Mouse (Mus musculus): ENCODE data around the gene Coro1b. TPM values are rescaled to one million over a fixed set of nuclear protein-coding genes. Genes with fewer than 3 reads are reported as not detected.

Gene Coro1b
- polyA plus RNA-seq, 1 experiment from 2014 or later: 127 TPM

Other genes starting within 250 kb of the Coro1b start
- 12.7 and 14.6 TPM in 2 replicates for gene Tcirg1, start 241.5 kb upstream of the Coro1b start, polyA plus RNA-seq (2015; fragmentation: Nextera tagmentation; extraction: Ambion mirVana)
- 246 and 258 TPM in 2 replicates for gene Ndufs8, start 235.8 kb upstream of the Coro1b start, polyA plus RNA-seq (2015; fragmentation: Nextera tagmentation; extraction: Ambion mirVana)
- gene Aldh3b1, start 218.8 kb upstream of the Coro1b start, polyA plus RNA-seq (2015; fragmentation: Nextera tagmentation; extraction: Ambion mirVana): 1.9 TPM in 2 replicates
- 11.7 and 11.8 TPM in 2 replicates for gene Unc93b1, start 213.4 kb upstream of the Coro1b start, polyA plus RNA-seq (2015; fragmentation: Nextera tagmentation; extraction: Ambion mirVana)
- gene Aldh3b3, start 190.0 kb upstream of the Coro1b start, polyA plus RNA-seq (2015; fragmentation: Nextera tagmentation; extraction: Ambion mirVana): not detected in 2 replicates
- 0.43 and 0.67 TPM in 2 replicates for gene Aldh3b2, start 176.3 kb upstream of the Coro1b start, polyA plus RNA-seq (2015; fragmentation: Nextera tagmentation; extraction: Ambion mirVana)
- 1.7 and 2.2 TPM in 2 replicates for gene Acy3, start 162.0 kb upstream of the Coro1b start, polyA plus RNA-seq (2015; fragmentation: Nextera tagmentation; extraction: Ambion mirVana)
- not detected in 2 replicates for gene Tbx10, start 155.9 kb upstream of the Coro1b start, polyA plus RNA-seq (2015; fragmentation: Nextera tagmentation; extraction: Ambion mirVana)
- 30.6 and 33.4 TPM in 2 replicates for gene Nudt8, start 148.0 kb upstream of the Coro1b start, polyA plus RNA-seq (2015; fragmentation: Nextera tagmentation; extraction: Ambion mirVana)
- gene Gm49405, start 148.0 kb upstream of the Coro1b start, polyA plus RNA-seq (2015; fragmentation: Nextera tagmentation; extraction: Ambion mirVana): 6.5 and 8.3 TPM in 2 replicates
- gene Doc2g, start 145.3 kb upstream of the Coro1b start, polyA plus RNA-seq (2015; fragmentation: Nextera tagmentation; extraction: Ambion mirVana): 8.4 and 12.1 TPM in 2 replicates
- 229 and 239 TPM in 2 replicates for gene Ndufv1, start 135.8 kb upstream of the Coro1b start, polyA plus RNA-seq (2015; fragmentation: Nextera tagmentation; extraction: Ambion mirVana)
- gene Gstp1, start 110.6 kb upstream of the Coro1b start, polyA plus RNA-seq (2015; fragmentation: Nextera tagmentation; extraction: Ambion mirVana): 513 and 520 TPM in 2 replicates
- gene Gstp2, start 102.6 kb upstream of the Coro1b start, polyA plus RNA-seq (2015; fragmentation: Nextera tagmentation; extraction: Ambion mirVana): 2.7 and 5.6 TPM in 2 replicates
- gene Gstp3, start 89.0 kb upstream of the Coro1b start, polyA plus RNA-seq (2015; fragmentation: Nextera tagmentation; extraction: Ambion mirVana): not detected in 2 replicates
- gene Cabp2, start 67.0 kb upstream of the Coro1b start, polyA plus RNA-seq (2015; fragmentation: Nextera tagmentation; extraction: Ambion mirVana): 0.22 TPM in 1 of 2 replicates, not detected in the other
- gene Cdk2ap2, start 51.4 kb upstream of the Coro1b start, polyA plus RNA-seq (2015; fragmentation: Nextera tagmentation; extraction: Ambion mirVana): 92.3 and 92.9 TPM in 2 replicates
- 97.7 and 102 TPM in 2 replicates for gene Pitpnm1, start 48.6 kb upstream of the Coro1b start, polyA plus RNA-seq (2015; fragmentation: Nextera tagmentation; extraction: Ambion mirVana)
- gene Aip, start 22.8 kb upstream of the Coro1b start, polyA plus RNA-seq (2015; fragmentation: Nextera tagmentation; extraction: Ambion mirVana): 99.5 and 101 TPM in 2 replicates
- 0.04 TPM in 1 of 2 replicates, not detected in the other for gene Gpr152, start 8.8 kb upstream of the Coro1b start, polyA plus RNA-seq (2015; fragmentation: Nextera tagmentation; extraction: Ambion mirVana)
- gene Cabp4, start 4.6 kb upstream of the Coro1b start, polyA plus RNA-seq (2015; fragmentation: Nextera tagmentation; extraction: Ambion mirVana): 0.22 and 0.28 TPM in 2 replicates
- 0.26 and 0.96 TPM in 2 replicates for gene Ptprcap, start 5.0 kb downstream of the Coro1b start, polyA plus RNA-seq (2015; fragmentation: Nextera tagmentation; extraction: Ambion mirVana)
- 60.1 and 60.7 TPM in 2 replicates for gene Rps6kb2, start 14.7 kb downstream of the Coro1b start, polyA plus RNA-seq (2015; fragmentation: Nextera tagmentation; extraction: Ambion mirVana)
- 5.9 and 6.9 TPM in 2 replicates for gene Carns1, start 26.9 kb downstream of the Coro1b start, polyA plus RNA-seq (2015; fragmentation: Nextera tagmentation; extraction: Ambion mirVana)
- 0.38 and 0.93 TPM in 2 replicates for gene Tbc1d10c, start 42.7 kb downstream of the Coro1b start, polyA plus RNA-seq (2015; fragmentation: Nextera tagmentation; extraction: Ambion mirVana)
- 537 and 571 TPM in 2 replicates for gene Ppp1ca, start 43.4 kb downstream of the Coro1b start, polyA plus RNA-seq (2015; fragmentation: Nextera tagmentation; extraction: Ambion mirVana)
- 23.7 and 24.9 TPM in 2 replicates for gene Rad9a, start 53.0 kb downstream of the Coro1b start, polyA plus RNA-seq (2015; fragmentation: Nextera tagmentation; extraction: Ambion mirVana)
- gene Clcf1, start 65.6 kb downstream of the Coro1b start, polyA plus RNA-seq (2015; fragmentation: Nextera tagmentation; extraction: Ambion mirVana): 0.79 and 0.88 TPM in 2 replicates
- not detected in 2 replicates for gene AC109138.7, start 65.7 kb downstream of the Coro1b start, polyA plus RNA-seq (2015; fragmentation: Nextera tagmentation; extraction: Ambion mirVana)
- gene Pold4, start 83.3 kb downstream of the Coro1b start, polyA plus RNA-seq (2015; fragmentation: Nextera tagmentation; extraction: Ambion mirVana): 20.4 and 20.6 TPM in 2 replicates
- gene Ssh3, start 120.6 kb downstream of the Coro1b start, polyA plus RNA-seq (2015; fragmentation: Nextera tagmentation; extraction: Ambion mirVana): 12.2 and 16.2 TPM in 2 replicates
- 53.9 and 57.1 TPM in 2 replicates for gene Ankrd13d, start 134.5 kb downstream of the Coro1b start, polyA plus RNA-seq (2015; fragmentation: Nextera tagmentation; extraction: Ambion mirVana)
- gene Grk2, start 157.6 kb downstream of the Coro1b start, polyA plus RNA-seq (2015; fragmentation: Nextera tagmentation; extraction: Ambion mirVana): 28.2 and 29.6 TPM in 2 replicates
- 37.0 and 38.8 TPM in 2 replicates for gene Kdm2a, start 249.7 kb downstream of the Coro1b start, polyA plus RNA-seq (2015; fragmentation: Nextera tagmentation; extraction: Ambion mirVana)

Measured in midbrain, embryonic 15.5 days (tissue).